ENCODE assay signal across 9 mouse cellular contexts in genomic region chr10:59241141-59241541, GRCm38 (mm10). TPM values are rescaled to one million over a fixed set of nuclear protein-coding genes. Genes with fewer than 3 reads are reported as not detected.
DNase-seq lines count a peak whose midpoint lies in the region; ATAC-seq and TF ChIP-seq lines count a peak whose summit lies in the region.
"Had no signal": no experiment of that assay in that cellular context is flagged by ENCODE, and none has a peak within 500 bp of the region (broad histone marks: within the 10 kb centered on the region; RNA-seq: fewer than 3 reads in every experiment).

No protein-coding gene starts in this region.

- peak; percentile 83 for ATAC-seq in lung, embryonic 16.5 days (ENCODE audit: low read depth)
- no peak for ATAC-seq in inflammation-experienced regulatory T-cells, adult 6 months

- H3K79me2 ChIP-seq in heart, adult 2 months (replicated peaks; ENCODE audit: control insufficient read depth, insufficient read depth, low read length) = no peaks in the 10 kb centered on the region

- no peak overlapping the region for H3K27ac ChIP-seq in heart, adult 2 months
- no peak overlapping the region; the same call in 1 of the 2 replicates for H3K27ac ChIP-seq in lung, embryonic 16.5 days (ENCODE audit: low read length)
- H3K27ac ChIP-seq: liver, embryonic 13.5 days had no signal

- DNase-seq in heart, adult 2 months = peak in 1 of 2 experiments; percentile 12
- no peak for DNase-seq in heart, postnatal 25 days (ENCODE audit: low spot score)
- DNase-seq in 416B (ENCODE audit: low read depth) = peak; percentile 10
- DNase-seq in gonadal fat pad, adult 2 months (ENCODE audit: low read depth) = peak; percentile 100
- no peak for DNase-seq in yolk sac, embryonic 10.5 days (ENCODE audit: low spot score)
- no peak for DNase-seq in left cerebral cortex, adult 11 months (ENCODE audit: low spot score)
- DNase-seq: liver, embryonic 13.5 days had no signal

- H3K27me3 ChIP-seq in heart, adult 2 months (ENCODE audit: control insufficient read depth, insufficient read depth, low read length) = no peaks in the 10 kb centered on the region
- no peaks in the 10 kb centered on the region for H3K27me3 ChIP-seq in lung, embryonic 16.5 days (ENCODE audit: control insufficient read depth, insufficient read depth, low read depth, low read length)
- H3K27me3 ChIP-seq: liver, embryonic 13.5 days had no signal

- H3K9me3 ChIP-seq in lung, embryonic 16.5 days (ENCODE audit: control insufficient read depth, low read length) = peaks cover 3% of the 10 kb centered on the region; the same call in 1 of the 2 replicates
- H3K9me3 ChIP-seq: liver, embryonic 13.5 days had no signal

- H3K4me3 ChIP-seq in heart, adult 2 months = no peak overlapping the region
- H3K4me3 ChIP-seq in lung, embryonic 16.5 days (ENCODE audit: low read length) = no peak overlapping the region
- H3K4me3 ChIP-seq: liver, embryonic 13.5 days had no signal

- WGBS in heart, adult 2 months = 29% methylated on average over 3 of the region's 3 CpGs
- 23% methylated on average over 3 of the region's 3 CpGs for WGBS in lung, embryonic 16.5 days

- H3K4me1 ChIP-seq in heart, adult 2 months (ENCODE audit: control insufficient read depth, insufficient read depth, low read length) = peaks cover 2% of the 10 kb centered on the region
- peaks cover 8% of the 10 kb centered on the region for H3K4me1 ChIP-seq in lung, embryonic 16.5 days (replicated peaks; ENCODE audit: control insufficient read depth, insufficient read depth, low read length)
- H3K4me1 ChIP-seq: liver, embryonic 13.5 days had no signal

- no peak overlapping the region for H3K9ac ChIP-seq in heart, adult 2 months (ENCODE audit: low read depth, low read length)
- H3K9ac ChIP-seq in lung, embryonic 16.5 days (ENCODE audit: low read length) = no peak overlapping the region
- H3K9ac ChIP-seq: liver, embryonic 13.5 days had no signal

- no peak for TF ChIP-seq EP300 in heart, adult 2 months (IDR thresholded peaks at IDR 0.05; ENCODE audit: insufficient read depth, low read depth, low read length)

- intact Hi-C loops in heart, adult 2 months (cut with DNase I) = no loop called here
- intact Hi-C loops in heart, postnatal 25 days (cut with DNase I) = no loop called here

- no peak overlapping the region for H3K4me2 ChIP-seq in lung, embryonic 16.5 days (ENCODE audit: low read depth, low read length)
- H3K4me2 ChIP-seq: liver, embryonic 13.5 days had no signal

- no peaks in the 10 kb centered on the region for H3K36me3 ChIP-seq in heart, adult 2 months (ENCODE audit: control insufficient read depth, insufficient read depth, low read length)
- no peaks in the 10 kb centered on the region for H3K36me3 ChIP-seq in lung, embryonic 16.5 days (ENCODE audit: control insufficient read depth, insufficient read depth, low read length)
- H3K36me3 ChIP-seq: liver, embryonic 13.5 days had no signal

- peak; percentile 13; the same call in 1 of the 2 replicates for TF ChIP-seq CTCF in heart, adult 2 months (IDR thresholded peaks at IDR 0.05)

- no peak for TF ChIP-seq POLR2A in heart, adult 2 months (IDR thresholded peaks at IDR 0.05; ENCODE audit: insufficient read depth, low read depth, low read length)

RNA-seq across cellular contexts. Expression of gene Sowahc, which starts 19.4 kb away (rescaled TPM):
- total RNA-seq in heart, adult 2 months (2021) = 1 to 10 TPM; 1.2 to 1.3 TPM
- polyA plus RNA-seq in heart, adult 2 months (2012; rRNA removed) = 1.0 and 1.4 TPM in 2 replicates
- 1 to 10 TPM; 1.6 to 2.0 TPM for total RNA-seq in heart, postnatal 25 days (2021)
- 8.4 and 9.4 TPM in 2 replicates for polyA plus RNA-seq in gonadal fat pad, adult 2 months (2012; rRNA removed)
- polyA plus RNA-seq in lung, embryonic 16.5 days (2015; fragmentation: Nextera tagmentation; extraction: Ambion mirVana) = 12.8 and 13.7 TPM in 2 replicates
- polyA plus RNA-seq in inflammation-experienced regulatory T-cells, adult 6 months (2017; shearing (Covaris generic)) = 1 to 10 TPM in 1 of 3 experiments, under 1 TPM in 2; 0.16 to 1.3 (median 0.17) TPM

RNA-seq across cellular contexts. Expression of gene Sept10, which starts 19.5 kb away (rescaled TPM):
- 10 to 100 TPM; 15.2 to 17.3 TPM for total RNA-seq in heart, adult 2 months (2021)
- polyA plus RNA-seq in heart, adult 2 months (2012; rRNA removed) = 8.4 and 13.1 TPM in 2 replicates
- total RNA-seq in heart, postnatal 25 days (2021) = 10 to 100 TPM; 15.6 to 16.6 TPM
- polyA plus RNA-seq in gonadal fat pad, adult 2 months (2012; rRNA removed) = 13.3 and 14.6 TPM in 2 replicates
- 67.0 and 74.6 TPM in 2 replicates for polyA plus RNA-seq in lung, embryonic 16.5 days (2015; fragmentation: Nextera tagmentation; extraction: Ambion mirVana)
- 1 to 10 TPM in 2 of 3 experiments, under 1 TPM in 1; 0.74 to 3.6 (median 1.4) TPM for polyA plus RNA-seq in inflammation-experienced regulatory T-cells, adult 6 months (2017; shearing (Covaris generic))

Comparison
In these comparisons a context has a peak if more than half of its experiments do, and no peak if none do; other contexts are left out.
1. DNase-seq: peak in 416B (single experiment) and gonadal fat pad, adult 2 months (single experiment); none in heart, postnatal 25 days (single experiment), yolk sac, embryonic 10.5 days (single experiment) and left cerebral cortex, adult 11 months (single experiment).